14 mouse cellular contexts compared by ENCODE assay signal in genomic region chr5:100648046-100648445, GRCm38 (mm10). TPM values are rescaled to one million over a fixed set of nuclear protein-coding genes. Genes with fewer than 3 reads are reported as not detected.
A peak's percentile ranks its signal among the peaks of the same experiment; 100 is the strongest.
DNase-seq lines count a peak whose midpoint lies in the region; ATAC-seq and TF ChIP-seq lines count a peak whose summit lies in the region.
"Had no signal": no experiment of that assay in that cellular context is flagged by ENCODE, and none has a peak within 500 bp of the region (broad histone marks: within the 10 kb centered on the region; RNA-seq: fewer than 3 reads in every experiment).

No protein-coding gene starts in this region.

- no peak overlapping the region for H3K4me3 ChIP-seq in forebrain, embryonic 14.5 days (ENCODE audit: low read depth, low read length)
- no peak overlapping the region for H3K4me3 ChIP-seq in forebrain, embryonic 12.5 days (replicated peaks)
- no peak overlapping the region for H3K4me3 ChIP-seq in midbrain, embryonic 15.5 days
- no peak overlapping the region for H3K4me3 ChIP-seq in midbrain, postnatal 0 days (ENCODE audit: low read depth, low read length)
- H3K4me3 ChIP-seq in liver, embryonic 11.5 days (ENCODE audit: low read depth, low read length): 0 out of 2 replicates have a peak overlapping the region, but pooled peaks have one; percentile 1
- H3K4me3 ChIP-seq in stomach, embryonic 15.5 days (replicated peaks): no peak overlapping the region
- H3K4me3 ChIP-seq: hindbrain, embryonic 12.5 days had no signal

- H3K9ac ChIP-seq in forebrain, embryonic 14.5 days (ENCODE audit: low read length): no peak overlapping the region
- H3K9ac ChIP-seq in forebrain, embryonic 12.5 days: no peak overlapping the region
- no peak overlapping the region for H3K9ac ChIP-seq in midbrain, embryonic 15.5 days
- H3K9ac ChIP-seq in midbrain, postnatal 0 days (replicated peaks; ENCODE audit: low read length, poor library complexity, severe bottlenecking): no peak overlapping the region
- no peak overlapping the region for H3K9ac ChIP-seq in liver, embryonic 11.5 days (ENCODE audit: low read depth, low read length)
- no peak overlapping the region for H3K9ac ChIP-seq in stomach, embryonic 15.5 days
- H3K9ac ChIP-seq: forebrain, postnatal 0 days; hindbrain, embryonic 12.5 days had no signal

- WGBS in forebrain, embryonic 14.5 days: 63% methylated on average over 10 of the region's 10 CpGs
- 68% methylated on average over 10 of the region's 10 CpGs for WGBS in forebrain, embryonic 12.5 days
- 59% methylated on average over 10 of the region's 10 CpGs for WGBS in midbrain, embryonic 15.5 days
- WGBS in midbrain, postnatal 0 days: 55% methylated on average over 10 of the region's 10 CpGs
- 37% methylated on average over 10 of the region's 10 CpGs for WGBS in liver, embryonic 11.5 days
- 47% methylated on average over 10 of the region's 10 CpGs for WGBS in stomach, embryonic 15.5 days

- H3K4me1 ChIP-seq in forebrain, embryonic 14.5 days (ENCODE audit: control insufficient read depth, insufficient read depth, low read length): no peaks in the 10 kb centered on the region
- no peaks in the 10 kb centered on the region for H3K4me1 ChIP-seq in forebrain, embryonic 12.5 days
- no peaks in the 10 kb centered on the region for H3K4me1 ChIP-seq in midbrain, embryonic 15.5 days
- no peaks in the 10 kb centered on the region for H3K4me1 ChIP-seq in midbrain, postnatal 0 days (ENCODE audit: insufficient read depth, low read length)
- H3K4me1 ChIP-seq in liver, embryonic 11.5 days (replicated peaks; ENCODE audit: control insufficient read depth, insufficient read depth, low read length): peaks cover 28% of the 10 kb centered on the region
- H3K4me1 ChIP-seq in stomach, embryonic 15.5 days: peaks cover 18% of the 10 kb centered on the region
- H3K4me1 ChIP-seq: hindbrain, embryonic 12.5 days had no signal

- no peaks in the 10 kb centered on the region for H3K9me3 ChIP-seq in forebrain, embryonic 14.5 days (replicated peaks; ENCODE audit: control insufficient read depth, low read length)
- no peaks in the 10 kb centered on the region for H3K9me3 ChIP-seq in forebrain, embryonic 12.5 days
- no peaks in the 10 kb centered on the region for H3K9me3 ChIP-seq in midbrain, embryonic 15.5 days
- no peaks in the 10 kb centered on the region for H3K9me3 ChIP-seq in midbrain, postnatal 0 days (ENCODE audit: low read length)
- no peaks in the 10 kb centered on the region for H3K9me3 ChIP-seq in liver, embryonic 11.5 days (ENCODE audit: control insufficient read depth, low read length)
- no peaks in the 10 kb centered on the region for H3K9me3 ChIP-seq in stomach, embryonic 15.5 days
- H3K9me3 ChIP-seq: hindbrain, embryonic 12.5 days had no signal

- no peak overlapping the region for H3K27ac ChIP-seq in forebrain, embryonic 14.5 days (ENCODE audit: low read depth, low read length)
- no peak overlapping the region for H3K27ac ChIP-seq in forebrain, embryonic 12.5 days
- H3K27ac ChIP-seq in midbrain, embryonic 15.5 days: no peak overlapping the region
- no peak overlapping the region for H3K27ac ChIP-seq in midbrain, postnatal 0 days (ENCODE audit: low read depth, low read length)
- no peak overlapping the region for H3K27ac ChIP-seq in liver, embryonic 11.5 days (ENCODE audit: low read depth, low read length)
- peak overlapping the region; percentile 11 for H3K27ac ChIP-seq in stomach, embryonic 15.5 days
- H3K27ac ChIP-seq: hindbrain, embryonic 12.5 days; macrophage had no signal

- no peak for TF ChIP-seq CTCF in midbrain, postnatal 0 days (IDR thresholded peaks at IDR 0.05)

- no peak for ATAC-seq in forebrain, embryonic 14.5 days
- ATAC-seq in forebrain, embryonic 12.5 days (ENCODE audit: low FRiP score): no peak
- 0 out of 2 replicates have a peak, but pooled peaks have one; percentile 14 for ATAC-seq in midbrain, embryonic 15.5 days (replicated peaks)
- ATAC-seq in midbrain, postnatal 0 days (ENCODE audit: low FRiP score): no peak
- ATAC-seq in liver, embryonic 11.5 days (replicated peaks; ENCODE audit: low FRiP score): 0 out of 2 replicates have a peak, but pooled peaks have one; percentile 3
- ATAC-seq in stomach, embryonic 15.5 days (ENCODE audit: insufficient read depth, low FRiP score, low read depth): no peak
- ATAC-seq: forebrain, postnatal 0 days had no signal

- no peaks in the 10 kb centered on the region for H3K36me3 ChIP-seq in forebrain, embryonic 14.5 days (ENCODE audit: control insufficient read depth, insufficient read depth, low read length)
- H3K36me3 ChIP-seq in forebrain, embryonic 12.5 days (replicated peaks): no peaks in the 10 kb centered on the region
- no peaks in the 10 kb centered on the region for H3K36me3 ChIP-seq in midbrain, embryonic 15.5 days (replicated peaks)
- no peaks in the 10 kb centered on the region for H3K36me3 ChIP-seq in midbrain, postnatal 0 days (ENCODE audit: insufficient read depth, low read length)
- no peaks in the 10 kb centered on the region for H3K36me3 ChIP-seq in liver, embryonic 11.5 days (ENCODE audit: control insufficient read depth, insufficient read depth, low read length)
- no peaks in the 10 kb centered on the region for H3K36me3 ChIP-seq in stomach, embryonic 15.5 days
- H3K36me3 ChIP-seq: hindbrain, embryonic 12.5 days had no signal

- DNase-seq in forebrain, embryonic 14.5 days (ENCODE audit: low spot score): peak; percentile 6
- no peak for DNase-seq in midbrain, postnatal 0 days (ENCODE audit: low spot score)
- no peak for DNase-seq in liver, embryonic 11.5 days (ENCODE audit: low spot score)
- no peak for DNase-seq in right cerebral cortex, postnatal 10 days (ENCODE audit: low spot score in 2 of 2)
- no peak for DNase-seq in layer of hippocampus, postnatal 14 days (ENCODE audit: low spot score in 2 of 2)
- DNase-seq: cerebellum, adult 11-12 months; forebrain, postnatal 0 days; gastrocnemius, postnatal 14 days; kidney, adult 8-10 months had no signal

- H3K4me2 ChIP-seq in forebrain, embryonic 14.5 days (ENCODE audit: low read length): no peak overlapping the region
- no peak overlapping the region for H3K4me2 ChIP-seq in forebrain, embryonic 12.5 days
- H3K4me2 ChIP-seq in midbrain, embryonic 15.5 days: no peak overlapping the region
- H3K4me2 ChIP-seq in midbrain, postnatal 0 days (ENCODE audit: low read depth, low read length, poor library complexity, severe bottlenecking): no peak overlapping the region
- peak overlapping the region; percentile 42 for H3K4me2 ChIP-seq in liver, embryonic 11.5 days
- 0 out of 2 replicates have a peak overlapping the region, but pooled peaks have one; percentile 8 for H3K4me2 ChIP-seq in stomach, embryonic 15.5 days
- H3K4me2 ChIP-seq: hindbrain, embryonic 12.5 days had no signal

- no peaks in the 10 kb centered on the region for H3K27me3 ChIP-seq in forebrain, embryonic 14.5 days (replicated peaks; ENCODE audit: control insufficient read depth, insufficient read depth, low read length)
- no peaks in the 10 kb centered on the region for H3K27me3 ChIP-seq in forebrain, embryonic 12.5 days
- H3K27me3 ChIP-seq in midbrain, embryonic 15.5 days (replicated peaks): no peaks in the 10 kb centered on the region
- no peaks in the 10 kb centered on the region for H3K27me3 ChIP-seq in midbrain, postnatal 0 days (ENCODE audit: insufficient read depth, low read length)
- H3K27me3 ChIP-seq in liver, embryonic 11.5 days (replicated peaks; ENCODE audit: control insufficient read depth, insufficient read depth, low read length): no peaks in the 10 kb centered on the region
- no peaks in the 10 kb centered on the region for H3K27me3 ChIP-seq in stomach, embryonic 15.5 days (replicated peaks)
- H3K27me3 ChIP-seq: hindbrain, embryonic 12.5 days had no signal

RNA-seq across cellular contexts. Expression of gene Coq2, which starts 26.9 kb away (rescaled TPM):
- polyA plus RNA-seq in forebrain, embryonic 14.5 days (2014; fragmentation: Nextera tagmentation; extraction: Ambion mirVana): 43.8 and 49.9 TPM in 2 replicates
- polyA plus RNA-seq in forebrain, embryonic 12.5 days (2016; fragmentation: Nextera tagmentation; extraction: Ambion mirVana): 42.3 and 47.3 TPM in 2 replicates
- 48.4 and 49.2 TPM in 2 replicates for polyA plus RNA-seq in midbrain, embryonic 15.5 days (2015; fragmentation: Nextera tagmentation; extraction: Ambion mirVana)
- 96.0 and 143 TPM in 2 replicates for total RNA-seq in midbrain, postnatal 0 days (2014; rRNA removed)
- 68.2 and 69.4 TPM in 2 replicates for polyA plus RNA-seq in midbrain, postnatal 0 days (2015; fragmentation: Nextera tagmentation; extraction: Ambion mirVana)
- polyA plus RNA-seq in liver, embryonic 11.5 days (2014; fragmentation: Nextera tagmentation; extraction: Ambion mirVana): 58.7 and 63.6 TPM in 2 replicates
- polyA plus RNA-seq in stomach, embryonic 15.5 days (2015; fragmentation: Nextera tagmentation; extraction: Ambion mirVana): 63.3 and 66.4 TPM in 2 replicates
- 10 to 100 TPM; 62.0 to 62.6 TPM for total RNA-seq in layer of hippocampus, postnatal 14 days (2021)

Comparison
In these comparisons a context has a peak if more than half of its experiments do, and no peak if none do; other contexts are left out.
1. ATAC-seq: peak in midbrain, embryonic 15.5 days (single experiment) and liver, embryonic 11.5 days (single experiment); none in forebrain, embryonic 14.5 days (single experiment), forebrain, embryonic 12.5 days (single experiment), midbrain, postnatal 0 days (single experiment) and stomach, embryonic 15.5 days (single experiment).
2. H3K4me2 ChIP-seq: peak in liver, embryonic 11.5 days (single experiment) and stomach, embryonic 15.5 days (single experiment); none in forebrain, embryonic 14.5 days (single experiment), forebrain, embryonic 12.5 days (single experiment), midbrain, embryonic 15.5 days (single experiment) and midbrain, postnatal 0 days (single experiment).